10 mouse cellular contexts compared by ENCODE assay signal in genomic region chr1:165818145-165818860, GRCm38 (mm10). TPM values are rescaled to one million over a fixed set of nuclear protein-coding genes. Genes with fewer than 3 reads are reported as not detected.
DNase-seq lines count a peak whose midpoint lies in the region; ATAC-seq and TF ChIP-seq lines count a peak whose summit lies in the region.
"Had no signal": no experiment of that assay in that cellular context is flagged by ENCODE, and none has a peak within 500 bp of the region (broad histone marks: within the 10 kb centered on the region; RNA-seq: fewer than 3 reads in every experiment).

No protein-coding gene starts in this region.

- H3K4me2 ChIP-seq in hindbrain, embryonic 13.5 days = no peak overlapping the region
- H3K4me2 ChIP-seq in hindbrain, embryonic 11.5 days (replicated peaks; ENCODE audit: low read depth, low read length) = no peak overlapping the region
- no peak overlapping the region for H3K4me2 ChIP-seq in midbrain, postnatal 0 days (ENCODE audit: low read depth, low read length, poor library complexity, severe bottlenecking)

- no peak for TF ChIP-seq CTCF in midbrain, postnatal 0 days (IDR thresholded peaks at IDR 0.05)

- H3K36me3 ChIP-seq in hindbrain, embryonic 13.5 days = no peaks in the 10 kb centered on the region
- no peaks in the 10 kb centered on the region for H3K36me3 ChIP-seq in hindbrain, embryonic 11.5 days (ENCODE audit: control insufficient read depth, insufficient read depth, low read length)
- H3K36me3 ChIP-seq in midbrain, postnatal 0 days (ENCODE audit: insufficient read depth, low read length) = no peaks in the 10 kb centered on the region

- peaks cover 33% of the 10 kb centered on the region for H3K4me1 ChIP-seq in hindbrain, embryonic 13.5 days (replicated peaks)
- peaks cover 15% of the 10 kb centered on the region for H3K4me1 ChIP-seq in hindbrain, embryonic 11.5 days (replicated peaks; ENCODE audit: control insufficient read depth, insufficient read depth, low read length)
- 0 out of 2 replicates have a peak, but pooled peaks cover 11% of the 10 kb centered on the region for H3K4me1 ChIP-seq in midbrain, postnatal 0 days (ENCODE audit: insufficient read depth, low read length)

- H3K27me3 ChIP-seq in hindbrain, embryonic 13.5 days = peaks cover 64% of the 10 kb centered on the region
- H3K27me3 ChIP-seq in hindbrain, embryonic 11.5 days (ENCODE audit: control insufficient read depth, insufficient read depth, low read length) = peaks cover 10% of the 10 kb centered on the region
- no peaks in the 10 kb centered on the region for H3K27me3 ChIP-seq in midbrain, postnatal 0 days (ENCODE audit: insufficient read depth, low read length)

- H3K9ac ChIP-seq in hindbrain, embryonic 13.5 days = 0 out of 2 replicates have a peak overlapping the region, but pooled peaks have one; percentile 13
- no peak overlapping the region for H3K9ac ChIP-seq in hindbrain, embryonic 11.5 days (ENCODE audit: low read depth, low read length)
- H3K9ac ChIP-seq in midbrain, postnatal 0 days (replicated peaks; ENCODE audit: low read length, poor library complexity, severe bottlenecking) = no peak overlapping the region

- no peaks in the 10 kb centered on the region for H3K9me3 ChIP-seq in hindbrain, embryonic 13.5 days
- H3K9me3 ChIP-seq in hindbrain, embryonic 11.5 days (ENCODE audit: control insufficient read depth, low read length) = no peaks in the 10 kb centered on the region
- H3K9me3 ChIP-seq in midbrain, postnatal 0 days (ENCODE audit: low read length) = no peaks in the 10 kb centered on the region

- WGBS in hindbrain, embryonic 13.5 days = 33% methylated on average over 8 of the region's 8 CpGs
- WGBS in hindbrain, embryonic 11.5 days = 33% methylated on average over 8 of the region's 8 CpGs
- WGBS in midbrain, postnatal 0 days = 32% methylated on average over 8 of the region's 8 CpGs

- H3K27ac ChIP-seq in hindbrain, embryonic 13.5 days = no peak overlapping the region
- H3K27ac ChIP-seq in hindbrain, embryonic 11.5 days (ENCODE audit: low read depth, low read length) = no peak overlapping the region
- no peak overlapping the region for H3K27ac ChIP-seq in midbrain, postnatal 0 days (ENCODE audit: low read depth, low read length)
- H3K27ac ChIP-seq: layer of hippocampus, adult 2 months had no signal

- DNase-seq in hindbrain, embryonic 11.5 days (ENCODE audit: low spot score) = no peak
- DNase-seq in liver = peak; percentile 88
- peak; percentile 32 for DNase-seq in midbrain, postnatal 0 days (ENCODE audit: low spot score)
- no peak for DNase-seq in left cerebral cortex, adult 8-10 months (ENCODE audit: low spot score in 2 of 2)
- DNase-seq in gastrocnemius, postnatal 4 days (ENCODE audit: low spot score in 2 of 2) = no peak
- DNase-seq: adrenal gland, postnatal 14 days; thymus, adult 18-20 months had no signal

- ATAC-seq in hindbrain, embryonic 13.5 days (ENCODE audit: low FRiP score) = no peak
- no peak for ATAC-seq in hindbrain, embryonic 11.5 days (ENCODE audit: low FRiP score)
- ATAC-seq in common myeloid progenitor, adult 5-6 weeks (replicated peaks; ENCODE audit: low read depth, poor library complexity, severe bottlenecking) = peak; percentile 87
- peak; percentile 17; the same call in 1 of the 2 replicates for ATAC-seq in midbrain, postnatal 0 days (ENCODE audit: low FRiP score)

- no peak overlapping the region for H3K4me3 ChIP-seq in hindbrain, embryonic 13.5 days
- no peak overlapping the region for H3K4me3 ChIP-seq in hindbrain, embryonic 11.5 days (ENCODE audit: low read depth, low read length)
- no peak overlapping the region for H3K4me3 ChIP-seq in midbrain, postnatal 0 days (ENCODE audit: low read depth, low read length)
- H3K4me3 ChIP-seq: layer of hippocampus, adult 2 months had no signal

RNA-seq across cellular contexts. Expression of gene Cd247, which starts 29.8 kb away (rescaled TPM):
- polyA plus RNA-seq in hindbrain, embryonic 13.5 days (2015; fragmentation: Nextera tagmentation; extraction: Ambion mirVana) = 0.60 and 1.5 TPM in 2 replicates
- polyA plus RNA-seq in hindbrain, embryonic 11.5 days (2014; fragmentation: Nextera tagmentation; extraction: Ambion mirVana) = 0.88 and 1.3 TPM in 2 replicates
- total RNA-seq in common myeloid progenitor, adult 5-6 weeks (2017) = 1.2 and 1.9 TPM in 2 replicates
- 0.66 TPM in 1 of 2 replicates, not detected in the other for total RNA-seq in midbrain, postnatal 0 days (2014; rRNA removed)
- polyA plus RNA-seq in midbrain, postnatal 0 days (2015; fragmentation: Nextera tagmentation; extraction: Ambion mirVana) = 0.59 and 0.83 TPM in 2 replicates
- not detected for total RNA-seq in left cerebral cortex, adult 8-10 months (2022)
- 1 to 10 TPM in 1 of 2 experiments, under 1 TPM in 1; 0.70 to 1.1 TPM for total RNA-seq in gastrocnemius, postnatal 4 days (2021)
- total RNA-seq: layer of hippocampus, adult 2 months had no signal

RNA-seq across cellular contexts. Expression of gene Creg1, which starts 54.8 kb away (rescaled TPM):
- polyA plus RNA-seq in hindbrain, embryonic 13.5 days (2015; fragmentation: Nextera tagmentation; extraction: Ambion mirVana) = 24.1 and 31.6 TPM in 2 replicates
- polyA plus RNA-seq in hindbrain, embryonic 11.5 days (2014; fragmentation: Nextera tagmentation; extraction: Ambion mirVana) = 38.1 and 38.2 TPM in 2 replicates
- 142 and 144 TPM in 2 replicates for total RNA-seq in common myeloid progenitor, adult 5-6 weeks (2017)
- 21.3 and 22.7 TPM in 2 replicates for total RNA-seq in midbrain, postnatal 0 days (2014; rRNA removed)
- polyA plus RNA-seq in midbrain, postnatal 0 days (2015; fragmentation: Nextera tagmentation; extraction: Ambion mirVana) = 47.0 and 49.1 TPM in 2 replicates
- total RNA-seq in left cerebral cortex, adult 8-10 months (2022) = 10 to 100 TPM; 32.5 to 44.4 (median 38.7) TPM
- 10 to 100 TPM; 27.5 to 28.3 TPM for total RNA-seq in gastrocnemius, postnatal 4 days (2021)

Comparison
In these comparisons a context has a peak if more than half of its experiments do, and no peak if none do; other contexts are left out.
1. ATAC-seq: peak in common myeloid progenitor, adult 5-6 weeks (single experiment) and midbrain, postnatal 0 days (single experiment); none in hindbrain, embryonic 13.5 days (single experiment) and hindbrain, embryonic 11.5 days (single experiment).
2. DNase-seq: peak in liver (single experiment) and midbrain, postnatal 0 days (single experiment); none in hindbrain, embryonic 11.5 days (single experiment), left cerebral cortex, adult 8-10 months (0 of 2) and gastrocnemius, postnatal 4 days (0 of 2).